Mouse (Mus musculus) activated CD4-positive, CD25-positive, alpha-beta regulatory T cell, adult 9 weeks (primary cell): Measurements from ENCODE around the gene Pls3. TPM values are rescaled to one million over a fixed set of nuclear protein-coding genes. Genes with fewer than 3 reads are reported as not detected.

Source experiments
- polyA plus RNA-seq: library from polyadenylated mRNA; unstranded; fragments of 100-300 nt; shearing (Covaris generic); gene quantifications from one replicate; pipeline ENCODE4 v1.2.1, GENCODE M21; 2017

Gene Pls3
- polyA plus RNA-seq: 2.1 TPM

GRCm38 (mm10) chrX:75874332-75875291 is at the start of gene Pls3:
TSS of gene Pls3 (minus strand) at chrX:75875182.

